Mouse (Mus musculus) erythroblast, adult 5-6 weeks (primary cell): Measurements from ENCODE around the gene Farp1. TPM values are rescaled to one million over a fixed set of nuclear protein-coding genes. Genes with fewer than 3 reads are reported as not detected.

Source experiments
- ATAC-seq: replicated peaks from 2 replicates; pipeline ENCODE4 v1.8.0; 2016; ENCODE audit warnings: moderate number of reproducible peaks, mild to moderate bottlenecking, moderate TSS enrichment, inconsistent platforms; ENCODE audit not compliant: poor library complexity, low FRiP score, severe bottlenecking
- total RNA-seq, 2 experiments: library from RNA; stranded (forward) in 1 of 2; stranded (reverse) in 1 of 2; fragments of 150-400 nt in 1 of 2; fragments of 200-764, 138-1000 nt in 1 of 2; gene quantifications; 2 replicates each; pipeline versions ENCODE4 v1.2.3 to v1.2.4; 2015 to 2017; ENCODE audit warnings: low replicate concordance in 2 of 2

Gene Farp1
- total RNA-seq, 2 experiments from 2014 or later: 0.58 to 1.5 TPM

DNA sequence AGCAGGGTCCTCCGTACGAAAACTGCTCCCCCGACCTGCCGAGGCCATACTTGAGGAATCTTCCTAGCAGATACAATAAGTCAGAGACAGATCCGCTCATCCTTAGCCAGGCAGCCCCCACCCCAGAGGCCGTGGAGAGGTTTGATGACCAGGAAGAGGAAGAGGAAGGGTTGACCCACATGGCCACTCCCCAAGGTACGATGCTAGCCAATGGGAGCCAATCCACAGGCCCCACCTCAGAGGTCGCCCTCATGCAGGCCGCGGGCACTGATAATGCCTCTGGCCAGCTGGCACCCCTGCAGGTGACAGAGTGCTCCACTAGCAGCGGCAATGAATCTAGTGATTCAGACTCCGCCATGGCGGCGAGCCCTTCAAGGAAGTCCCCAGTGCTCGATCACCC lies 209.1 kb downstream of the Farp1 start:
- ATAC-seq: no peak

DNA sequence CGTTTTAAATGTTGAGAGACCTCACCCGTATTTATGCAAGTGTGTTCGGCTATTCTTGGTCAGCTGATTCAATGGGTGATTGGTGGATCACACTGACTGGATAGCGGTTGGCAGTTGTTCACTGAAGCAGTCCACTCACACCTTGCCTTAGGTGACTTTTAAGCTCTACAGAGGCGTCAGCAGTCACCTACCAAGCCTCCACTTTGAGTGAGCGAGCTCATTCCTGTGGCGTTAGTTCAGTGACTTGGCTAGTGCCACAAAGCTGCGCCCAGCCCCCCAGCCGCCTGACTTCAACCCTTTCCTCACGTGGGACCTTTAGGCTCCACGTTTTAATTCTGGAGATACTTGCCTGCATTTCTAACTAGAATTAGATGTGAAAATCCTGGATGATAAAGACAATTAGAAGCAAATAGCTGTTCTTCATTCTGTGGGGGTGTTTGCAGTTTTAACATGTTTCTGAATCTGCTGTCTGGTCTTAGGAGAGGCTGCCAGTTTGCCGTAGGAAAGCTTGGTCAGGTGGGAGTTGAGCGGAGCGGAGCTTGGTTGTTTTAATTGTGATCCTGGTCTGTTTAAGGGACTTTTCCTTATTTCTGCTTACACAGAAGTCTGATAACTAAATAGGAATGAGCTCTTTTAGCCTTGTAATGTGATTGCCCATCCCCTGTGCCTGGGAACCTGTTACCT lies 211.2 kb downstream of the Farp1 start:
- ATAC-seq: no peak

DNA sequence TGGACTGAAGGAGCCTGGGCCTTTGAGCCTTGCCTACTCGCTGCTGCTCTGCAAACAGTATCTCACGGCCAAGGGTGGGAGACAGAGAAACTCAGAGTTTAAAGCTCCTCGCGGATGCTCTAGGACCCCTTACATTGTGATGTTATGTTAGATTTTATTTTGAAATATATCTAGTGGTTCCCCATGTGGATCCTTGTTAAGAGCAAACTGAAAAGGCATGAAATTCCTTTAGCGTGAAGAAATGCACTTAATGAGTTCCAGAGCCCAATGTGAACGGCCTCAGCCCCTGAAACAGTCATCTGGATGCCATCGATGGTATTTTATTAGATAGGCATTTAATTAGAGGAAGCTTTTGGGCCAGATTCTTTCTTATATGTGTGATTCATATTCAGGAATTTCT lies 212.3 kb downstream of the Farp1 start:
- ATAC-seq: no peak

DNA sequence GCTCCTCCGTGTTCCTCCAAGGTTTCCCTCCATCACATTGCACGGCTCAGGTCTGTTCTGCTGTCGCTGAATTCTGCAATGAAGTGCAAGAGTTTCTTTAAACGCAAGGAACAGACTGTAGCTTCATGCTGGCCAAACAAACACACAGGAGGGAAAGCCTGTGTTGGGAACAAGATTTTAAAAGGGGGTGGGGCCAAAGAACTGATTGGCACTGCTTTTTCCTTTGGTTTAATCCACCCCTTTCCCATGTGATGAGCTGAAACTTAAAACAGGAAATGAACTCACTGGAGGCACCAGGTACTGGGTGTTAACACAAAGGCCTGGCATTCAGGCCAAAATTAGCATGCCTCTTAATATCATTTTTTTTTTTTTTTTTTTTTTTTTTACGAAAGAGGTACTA lies 213.3 kb downstream of the Farp1 start:
- ATAC-seq: no peak

DNA sequence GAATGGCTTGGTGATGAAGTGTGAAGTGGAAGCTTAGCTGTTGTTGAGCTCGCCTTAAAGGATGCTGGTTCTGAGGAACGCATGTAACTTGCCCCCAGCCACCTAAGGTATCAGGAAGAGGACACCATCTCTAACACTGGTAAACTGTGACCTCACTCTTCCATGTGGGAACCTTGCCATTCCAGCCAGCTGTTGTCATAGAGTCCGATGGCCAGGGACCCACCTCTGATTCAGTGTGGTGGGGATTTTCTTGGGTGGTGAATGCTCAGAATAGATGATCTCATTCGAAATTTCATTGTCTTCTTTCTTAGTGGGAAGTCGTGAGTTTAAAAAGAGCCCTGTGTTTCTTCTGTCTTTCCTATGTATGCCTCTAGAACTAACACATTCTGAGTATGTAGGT lies 216.1 kb downstream of the Farp1 start:
- ATAC-seq: no peak

DNA sequence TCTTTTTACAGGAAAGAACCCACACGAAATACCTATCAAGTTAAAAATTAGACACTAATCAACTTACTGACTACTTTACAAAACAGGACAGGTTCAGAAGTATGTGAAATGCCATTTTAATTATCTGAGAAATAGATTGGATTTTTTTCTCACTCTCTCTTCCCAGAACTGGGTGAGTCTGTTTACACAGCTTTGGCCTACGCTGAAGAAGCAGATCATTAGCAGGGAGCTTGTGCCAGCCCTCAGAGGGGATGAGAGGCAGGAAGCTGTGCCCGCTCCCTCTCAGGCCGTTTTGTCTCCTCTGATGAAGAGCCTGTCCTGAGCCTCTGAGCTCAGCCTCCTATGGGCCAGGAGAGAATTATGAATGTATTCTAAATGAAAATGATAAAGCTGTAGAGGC lies 216.7 kb downstream of the Farp1 start:
- no peak for ATAC-seq

DNA sequence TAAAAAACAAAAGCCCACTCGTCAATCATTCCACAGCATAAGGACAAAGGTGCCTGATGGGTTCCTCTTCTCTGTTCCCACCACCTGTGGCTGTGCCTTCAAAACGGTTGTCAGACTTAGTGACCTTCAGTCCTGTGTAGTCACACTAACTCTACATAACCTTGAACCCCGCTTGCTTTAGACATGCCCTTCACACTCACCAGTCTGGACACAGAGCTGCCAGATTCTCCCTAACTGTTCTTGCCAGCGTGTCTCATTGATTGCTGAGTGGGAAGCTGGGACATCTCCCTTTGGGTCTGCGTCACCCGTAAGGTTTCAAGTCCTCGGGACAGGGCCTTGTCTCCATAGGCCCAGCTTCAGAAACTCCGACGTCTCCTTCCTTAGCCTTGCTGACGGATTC lies 217.5 kb downstream of the Farp1 start:
- ATAC-seq: no peak

DNA sequence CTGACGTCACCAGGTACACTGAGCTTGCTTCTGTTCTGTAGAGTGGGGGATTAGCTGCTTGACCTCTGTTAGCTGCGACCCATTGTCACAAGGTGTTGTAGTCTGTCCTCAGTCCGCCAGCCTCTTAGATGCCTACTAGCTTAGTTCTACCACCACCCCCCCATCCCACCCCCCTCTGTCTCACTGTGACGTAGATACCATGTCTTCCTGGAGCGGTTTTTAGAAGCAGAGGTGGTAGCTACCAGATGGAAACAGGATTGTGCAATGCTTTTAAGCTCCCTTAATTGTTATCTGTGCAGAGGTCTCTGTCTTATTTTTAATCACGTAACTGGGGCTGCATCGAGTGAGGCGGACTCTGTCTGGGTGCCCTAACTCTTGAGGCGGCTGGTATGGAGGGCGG lies 219.9 kb downstream of the Farp1 start:
- no peak for ATAC-seq

DNA sequence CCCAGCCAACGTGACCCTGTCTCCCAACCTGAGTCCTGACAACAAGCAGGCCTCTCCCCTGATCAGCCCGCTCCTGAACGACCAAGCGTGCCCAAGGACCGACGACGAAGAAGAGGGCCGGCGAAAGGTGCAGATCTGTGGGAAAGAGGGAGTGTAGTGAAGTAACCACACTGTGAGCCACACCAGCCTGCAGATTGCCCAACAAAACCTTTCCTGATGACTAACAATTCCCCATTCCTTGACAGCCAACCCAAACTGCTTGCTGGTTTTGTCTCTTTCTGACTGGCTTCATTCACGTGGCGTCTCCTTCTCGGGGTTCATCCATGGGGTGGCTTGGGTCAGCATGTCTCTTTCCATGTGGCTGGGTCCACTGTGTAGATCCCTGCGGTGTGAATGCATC lies 220.5 kb downstream of the Farp1 start:
- no peak for ATAC-seq

DNA sequence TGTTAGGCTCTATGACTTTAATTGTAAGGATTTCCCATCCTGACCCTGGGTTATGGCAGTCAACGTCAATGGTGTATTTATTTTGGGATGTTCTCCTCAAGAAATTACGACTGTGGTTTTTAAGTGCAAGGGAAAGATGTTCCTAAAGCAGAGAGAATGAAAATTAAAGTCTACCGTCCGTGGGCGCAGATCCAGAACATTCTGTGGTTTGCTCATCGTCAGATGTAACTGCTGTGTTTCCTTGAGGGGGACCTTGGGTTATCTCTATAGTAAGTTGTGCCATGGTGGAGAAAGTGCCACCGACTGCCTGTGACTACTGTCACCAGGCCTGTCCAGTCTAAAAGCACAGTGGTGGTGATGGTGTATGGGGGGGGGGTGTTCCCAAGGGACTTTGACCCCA lies 221.9 kb downstream of the Farp1 start:
- ATAC-seq: no peak

DNA sequence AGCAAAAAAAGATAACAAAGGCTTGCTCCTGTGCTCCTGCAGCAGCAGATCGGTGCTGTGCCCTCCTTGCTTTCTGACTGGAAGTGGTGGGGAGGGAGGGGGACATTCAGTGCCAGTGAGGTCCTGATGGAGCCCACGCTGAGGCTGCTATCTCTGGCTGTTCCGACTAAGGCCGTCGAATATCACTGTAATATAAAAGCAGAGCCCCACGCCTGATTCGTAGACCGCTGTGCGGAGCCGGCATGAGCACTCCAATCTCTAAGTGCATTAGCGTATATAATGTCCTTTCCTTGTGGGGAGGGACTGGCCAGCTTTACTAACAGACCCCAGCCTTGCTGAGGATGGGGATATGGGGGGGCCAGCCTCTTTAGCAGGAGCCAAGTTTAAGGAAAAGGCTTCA lies 224.3 kb downstream of the Farp1 start:
- no peak for ATAC-seq

DNA sequence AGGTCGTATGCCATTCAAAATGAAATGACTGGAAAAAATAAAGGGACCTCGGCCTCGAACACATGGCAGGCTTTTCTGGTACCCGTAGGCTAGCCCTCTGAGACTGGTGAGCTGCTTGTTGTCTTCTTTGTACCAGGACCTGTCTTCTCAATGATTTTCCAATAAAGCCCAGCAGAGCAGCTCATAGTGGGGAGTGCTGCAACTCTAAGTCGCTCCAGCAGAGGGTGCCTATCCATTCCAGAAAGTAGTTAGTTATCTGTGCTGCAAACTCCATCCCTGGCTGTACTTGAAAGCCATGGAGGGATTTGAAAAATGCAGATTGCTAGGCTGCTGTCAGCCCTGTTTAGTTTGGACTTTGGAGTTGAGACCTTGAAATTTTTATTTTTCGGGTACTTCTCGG lies 224.8 kb downstream of the Farp1 start:
- ATAC-seq: no peak

DNA sequence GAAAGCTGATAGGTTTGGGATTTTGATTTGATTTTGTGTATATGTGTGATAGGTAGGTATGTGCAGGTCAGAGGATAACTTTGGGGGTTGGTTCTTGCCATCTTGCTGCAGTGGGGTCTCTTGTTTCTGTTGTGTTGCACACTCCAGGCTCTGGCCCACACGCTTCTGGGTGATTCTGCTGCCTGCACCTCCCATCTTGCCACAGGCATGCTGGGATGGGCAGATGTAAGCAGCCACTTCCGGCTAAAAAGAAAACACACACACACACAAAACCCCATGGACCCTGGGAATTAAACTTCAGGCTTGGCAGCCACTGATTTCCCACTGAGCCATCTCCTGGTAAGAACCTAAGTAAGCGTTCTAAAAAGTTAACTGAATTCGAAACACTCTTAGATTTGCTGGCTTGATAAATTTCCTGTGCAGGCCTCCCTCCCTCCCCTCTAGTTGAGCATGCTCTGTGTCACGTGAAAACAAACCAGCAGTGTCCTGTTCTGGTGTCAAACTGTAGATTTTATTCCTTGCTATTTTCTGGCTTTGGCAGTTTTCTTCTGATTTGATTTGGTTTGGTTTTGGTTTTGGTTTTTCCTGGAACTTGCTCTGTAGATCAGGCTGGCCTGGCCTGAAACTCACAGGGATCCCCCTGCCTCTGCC lies 226.4 kb downstream of the Farp1 start:
- no peak for ATAC-seq

DNA sequence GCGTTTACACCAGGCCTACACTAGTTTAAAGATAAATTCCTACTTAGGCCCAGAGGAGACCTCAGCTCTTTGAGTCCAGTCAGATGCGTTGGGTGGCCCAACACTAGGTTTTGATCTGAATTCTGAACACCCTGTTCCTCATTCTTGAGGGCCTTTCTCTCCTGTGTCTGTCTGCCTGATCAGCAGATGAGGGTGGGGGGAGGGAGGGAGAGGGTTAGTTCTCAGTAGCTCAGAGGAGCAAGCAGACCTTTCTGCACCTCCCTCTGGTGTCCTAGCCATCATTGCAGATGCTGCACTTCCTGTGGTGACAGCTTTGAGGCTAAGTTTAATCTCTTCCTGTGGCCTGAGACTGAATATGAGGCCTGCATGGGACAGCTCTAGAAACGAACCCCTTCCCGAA lies 227.6 kb downstream of the Farp1 start:
- no peak for ATAC-seq

DNA sequence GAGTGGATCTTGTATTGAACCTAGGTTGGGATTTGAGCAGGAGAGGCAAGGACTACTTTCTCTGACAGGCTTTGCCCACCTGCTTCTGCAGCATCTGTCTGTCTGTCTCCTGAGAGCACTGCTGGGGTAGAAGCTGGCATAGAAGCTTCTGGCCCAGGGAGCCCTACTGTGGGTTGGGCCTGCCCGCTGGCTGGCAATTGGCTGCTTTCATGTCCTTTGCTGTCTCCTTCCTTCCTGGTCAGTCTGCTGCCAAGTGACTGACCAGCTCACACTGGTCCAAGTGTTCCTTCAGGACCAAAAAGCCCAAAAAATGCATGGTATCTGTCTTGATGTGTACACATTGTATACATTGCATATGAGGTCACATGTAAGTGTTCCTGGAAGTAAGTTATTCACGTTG lies 228.9 kb downstream of the Farp1 start:
- ATAC-seq: no peak

DNA sequence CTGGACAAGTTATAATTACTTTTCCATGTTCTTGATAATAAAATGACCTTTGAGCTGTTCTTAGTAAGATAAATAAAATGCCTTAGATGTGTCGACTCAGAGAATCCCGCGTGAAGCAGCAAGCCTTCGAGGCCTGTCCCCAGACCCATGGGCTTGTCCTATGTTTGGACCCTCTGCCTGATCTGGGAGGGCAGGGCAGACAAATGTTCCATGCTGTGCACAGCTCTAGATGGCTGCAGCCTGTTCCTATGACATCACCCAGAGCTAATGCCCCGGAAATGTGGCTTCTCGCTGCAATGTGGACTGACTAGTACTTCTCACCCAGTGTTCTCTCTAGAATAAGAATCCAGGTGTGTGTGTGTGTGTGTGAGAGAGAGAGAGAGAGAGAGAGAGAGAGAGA lies 229.5 kb downstream of the Farp1 start:
- no peak for ATAC-seq

DNA sequence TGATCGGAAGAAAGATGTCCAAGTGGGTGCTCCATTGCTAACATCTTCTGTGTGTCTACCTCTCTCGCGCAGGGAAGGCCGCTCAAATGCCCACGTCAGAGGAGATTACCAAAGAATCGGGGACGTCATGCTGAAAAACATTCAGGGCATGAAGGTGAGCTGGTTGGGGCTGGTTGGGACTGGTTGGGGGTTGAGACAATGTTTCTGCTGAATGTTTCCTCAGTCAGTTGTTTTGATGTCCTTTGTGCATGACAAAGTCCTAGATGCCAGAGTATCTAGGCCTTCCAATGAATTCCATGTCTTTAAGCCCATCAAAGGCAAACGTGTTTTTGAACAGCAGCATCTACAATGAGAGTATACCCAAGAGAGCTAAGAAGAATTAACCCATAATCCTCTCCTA lies 232.8 kb downstream of the Farp1 start:
- ATAC-seq: no peak

DNA sequence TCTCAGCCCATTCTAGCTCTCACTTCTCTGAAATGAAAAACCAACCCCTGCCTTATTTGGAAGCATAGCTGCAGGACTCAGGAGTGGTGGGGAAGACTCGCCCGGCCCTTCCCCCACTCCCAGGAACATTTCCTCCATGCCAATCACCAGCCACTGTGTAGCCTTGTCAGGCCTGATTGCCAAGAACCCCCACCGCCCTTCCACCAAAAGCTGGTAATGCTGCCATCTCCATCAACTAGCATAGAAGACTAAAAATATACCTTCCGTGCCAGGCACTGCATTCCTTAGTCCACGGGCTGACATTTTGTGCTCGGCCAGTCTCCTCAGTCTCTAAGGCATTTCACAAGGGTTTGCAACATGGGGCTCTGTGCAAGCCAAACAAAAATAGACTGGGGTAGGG lies 235.5 kb downstream of the Farp1 start:
- no peak for ATAC-seq

DNA sequence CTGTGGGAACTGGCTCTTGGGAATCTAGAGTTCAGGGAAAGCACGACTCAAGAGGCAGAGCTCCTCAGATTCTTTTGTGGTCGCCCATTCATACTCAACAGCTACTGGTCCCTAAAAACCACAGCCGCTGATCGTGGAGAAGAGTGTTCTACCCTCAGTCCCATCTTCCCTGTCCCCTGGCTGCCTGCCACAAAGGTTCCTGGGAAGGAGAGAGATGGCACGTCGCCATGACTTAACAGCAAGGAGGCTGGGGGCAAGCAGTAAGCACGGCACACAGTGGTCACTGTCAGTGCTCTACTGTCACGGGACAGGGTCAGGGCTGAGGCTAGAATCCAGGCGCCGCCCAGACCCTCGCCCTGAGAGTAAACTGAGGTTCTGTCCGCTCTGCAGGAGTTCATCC lies 240.0 kb downstream of the Farp1 start:
- ATAC-seq: no peak

DNA sequence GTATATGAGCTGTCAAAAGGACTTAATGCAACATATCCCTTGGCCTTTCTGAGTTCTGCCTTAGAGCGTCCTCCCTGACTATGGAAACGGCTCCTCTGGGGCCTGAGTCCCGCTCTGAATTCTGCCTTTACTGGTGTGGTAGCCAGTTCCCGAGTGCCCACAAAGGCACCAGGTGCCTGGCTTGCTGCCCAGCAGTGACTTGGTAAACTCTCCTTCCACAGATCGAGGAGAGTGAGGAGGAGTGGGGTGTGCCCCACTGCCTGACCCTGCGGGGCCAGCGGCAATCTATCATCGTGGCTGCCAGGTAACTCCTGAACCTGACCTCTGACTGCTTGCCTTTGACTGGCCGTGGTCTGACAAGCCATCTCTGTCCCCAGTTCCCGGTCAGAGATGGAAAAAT lies 241.0 kb downstream of the Farp1 start:
- no peak for ATAC-seq

DNA sequence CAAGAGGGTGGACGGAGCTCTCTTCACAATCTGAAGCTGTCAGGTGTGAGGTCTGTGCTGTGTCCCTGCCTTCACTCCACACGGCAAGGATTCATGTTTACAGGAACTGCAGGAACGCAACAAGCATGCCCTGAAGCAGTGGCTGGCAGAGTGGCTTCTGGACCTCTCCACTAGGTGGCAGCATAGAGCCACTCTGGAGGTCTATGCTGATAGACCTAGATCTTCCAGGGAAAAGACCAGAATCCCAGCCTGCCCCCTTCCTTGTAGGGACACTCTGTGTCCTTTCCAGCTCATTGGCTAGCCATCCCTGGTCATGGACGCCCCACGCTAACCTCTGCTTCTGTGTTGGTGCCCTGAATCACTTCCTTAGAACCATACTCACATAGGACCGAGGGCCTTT lies 244.1 kb downstream of the Farp1 start:
- peak; percentile 73 for ATAC-seq
